Mouse (Mus musculus): ENCODE data around the gene Nr5a2.

Gene Nr5a2

GRCm38 (mm10) chr1:136948511-136949275 is 11.6 kb downstream of the Nr5a2 start:
- DNase-seq = peak in 1 of 2 experiments; percentile 5

- no peak for DNase-seq
Observed at GRCm38 (mm10) chr1:136948127-136948422, 12.2 kb downstream of the Nr5a2 start.

- DNase-seq = no peak
Observed at GRCm38 (mm10) chr1:136947394-136948126, 12.7 kb downstream of the Nr5a2 start.

GRCm38 (mm10) chr1:136946806-136947393 is 13.3 kb downstream of the Nr5a2 start:
- DNase-seq = no peak

- no peak for DNase-seq
Observed at GRCm38 (mm10) chr1:136946404-136946803, 13.8 kb downstream of the Nr5a2 start.

- no peak for DNase-seq
Observed at GRCm38 (mm10) chr1:136945876-136946275, 14.4 kb downstream of the Nr5a2 start.

GRCm38 (mm10) chr1:136945426-136945825 is 14.8 kb downstream of the Nr5a2 start:
- DNase-seq = no peak

GRCm38 (mm10) chr1:136940603-136941002 is 19.6 kb downstream of the Nr5a2 start:
- no peak for DNase-seq

GRCm38 (mm10) chr1:136939220-136939619 is 21.0 kb downstream of the Nr5a2 start:
- no peak for DNase-seq

- DNase-seq = no peak
Observed at GRCm38 (mm10) chr1:136935960-136936324, 24.3 kb downstream of the Nr5a2 start.

GRCm38 (mm10) chr1:136935316-136935959 is 24.8 kb downstream of the Nr5a2 start:
- DNase-seq = no peak

- DNase-seq = no peak
Observed at GRCm38 (mm10) chr1:136934051-136934450, 26.2 kb downstream of the Nr5a2 start.

- no peak for DNase-seq
Observed at GRCm38 (mm10) chr1:136931026-136931425, 29.2 kb downstream of the Nr5a2 start.

GRCm38 (mm10) chr1:136929743-136930142 is 30.5 kb downstream of the Nr5a2 start:
- no peak for DNase-seq

GRCm38 (mm10) chr1:136927428-136927827 is 32.8 kb downstream of the Nr5a2 start:
- DNase-seq = no peak

- DNase-seq = no peak
Observed at GRCm38 (mm10) chr1:136926026-136926425, 34.2 kb downstream of the Nr5a2 start.

- no peak for DNase-seq
Observed at GRCm38 (mm10) chr1:136920089-136920488, 40.2 kb downstream of the Nr5a2 start.

- no peak for DNase-seq
Observed at GRCm38 (mm10) chr1:136918791-136919190, 41.5 kb downstream of the Nr5a2 start.

- peak in 1 of 2 experiments; percentile 17 for DNase-seq
Observed at GRCm38 (mm10) chr1:136915438-136915837, 44.8 kb downstream of the Nr5a2 start.

- DNase-seq = no peak
Observed at GRCm38 (mm10) chr1:136911996-136912395, 48.3 kb downstream of the Nr5a2 start.

GRCm38 (mm10) chr1:136911594-136911860 is 48.7 kb downstream of the Nr5a2 start:
- no peak for DNase-seq

GRCm38 (mm10) chr1:136910741-136911593 is 49.3 kb downstream of the Nr5a2 start:
- DNase-seq = no peak

GRCm38 (mm10) chr1:136910144-136910543 is 50.1 kb downstream of the Nr5a2 start:
- no peak for DNase-seq

Data from lung, adult 18-20 months (tissue).